Mouse (Mus musculus): ENCODE data around the gene Bub1b. TPM values are rescaled to one million over a fixed set of nuclear protein-coding genes. Genes with fewer than 3 reads are reported as not detected.
"Not testable (repeated sequence)": the region's sequence is repeated elsewhere in the genome, so short reads cannot be mapped to it uniquely, and the experiment has no call there.

The Bub1b gene
- polyA plus RNA-seq (2014; fragmentation: Nextera tagmentation; extraction: Ambion mirVana), result 4.3 and 8.8 TPM in 2 replicates

GRCm38 (mm10) chr2:118597673-118598568, at the start of gene Bub1b:
Gene Bub1b, plus strand, starts transcription at chr2:118598211.
- Histone ChIP-seq H3K27me3 (ENCODE audit: control insufficient read depth, insufficient read depth, low read length) (no peaks in the 10 kb centered on the region), H3K9ac (replicated peaks; ENCODE audit: low read depth, low read length) (peak within 1 kb of the TSS; percentile 51), H3K4me2 (ENCODE audit: low read depth, low read length) (peak within 1 kb of the TSS; percentile 73), H3K4me1 (ENCODE audit: control insufficient read depth, insufficient read depth, low read length) (peaks cover 7% of the 10 kb centered on the region; the same call in 1 of the 2 replicates), H3K4me3 (ENCODE audit: low read depth, low read length) (peak within 1 kb of the TSS; percentile 49), H3K36me3 (ENCODE audit: control insufficient read depth, insufficient read depth, low read length) (no peaks in the 10 kb centered on the region), H3K9me3 (ENCODE audit: control insufficient read depth, low read length) (no peaks in the 10 kb centered on the region), H3K27ac (ENCODE audit: low read depth, low read length) (no peak within 1 kb of the TSS)
- peak; percentile 99 for ATAC-seq (ENCODE audit: low read depth)
- WGBS, result 7% methylated on average over 41 of the region's 41 CpGs

GRCm38 (mm10) chr2:118548421-118549221, 49.4 kb upstream of the Bub1b start:
- under 1% methylated on average over 18 of the region's 18 CpGs for WGBS
- Histone ChIP-seq H3K27me3 (ENCODE audit: control insufficient read depth, insufficient read depth, low read length) (no peaks in the 10 kb centered on the region), H3K4me1 (ENCODE audit: control insufficient read depth, insufficient read depth, low read length) (peaks cover 32% of the 10 kb centered on the region), H3K27ac (ENCODE audit: low read depth, low read length) (no peak overlapping the region), H3K36me3 (ENCODE audit: control insufficient read depth, insufficient read depth, low read length) (no peaks in the 10 kb centered on the region), H3K9ac (replicated peaks; ENCODE audit: low read depth, low read length) (peak overlapping the region; percentile 64), H3K4me2 (ENCODE audit: low read depth, low read length) (peak overlapping the region; percentile 95), H3K4me3 (ENCODE audit: low read depth, low read length) (peak overlapping the region; percentile 80), H3K9me3 (ENCODE audit: control insufficient read depth, low read length) (no peaks in the 10 kb centered on the region)
- no peak for ATAC-seq (ENCODE audit: low read depth)

GRCm38 (mm10) chr2:118549507-118550473, 48.2 kb upstream of the Bub1b start, which contains the start of gene Bmf:
Gene Bmf, minus strand, starts transcription at chr2:118549687.
- Histone ChIP-seq H3K9me3 (ENCODE audit: control insufficient read depth, low read length) (no peaks in the 10 kb centered on the region), H3K4me3 (ENCODE audit: low read depth, low read length) (peak within 1 kb of the TSS; percentile 80), H3K4me1 (ENCODE audit: control insufficient read depth, insufficient read depth, low read length) (peaks cover 21% of the 10 kb centered on the region), H3K4me2 (ENCODE audit: low read depth, low read length) (peak within 1 kb of the TSS; percentile 95), H3K27me3 (ENCODE audit: control insufficient read depth, insufficient read depth, low read length) (no peaks in the 10 kb centered on the region), H3K27ac (ENCODE audit: low read depth, low read length) (no peak within 1 kb of the TSS), H3K36me3 (ENCODE audit: control insufficient read depth, insufficient read depth, low read length) (no peaks in the 10 kb centered on the region), H3K9ac (replicated peaks; ENCODE audit: low read depth, low read length) (peak within 1 kb of the TSS; percentile 64)
- WGBS, result 1% methylated on average over 45 of the region's 45 CpGs
- ATAC-seq (ENCODE audit: low read depth), result peak; percentile 93

GRCm38 (mm10) chr2:118551606-118552005, 46.4 kb upstream of the Bub1b start:
- Histone ChIP-seq H3K27me3 (ENCODE audit: control insufficient read depth, insufficient read depth, low read length) (no peaks in the 10 kb centered on the region), H3K9ac (replicated peaks; ENCODE audit: low read depth, low read length) (no peak overlapping the region), H3K9me3 (ENCODE audit: control insufficient read depth, low read length) (no peaks in the 10 kb centered on the region), H3K4me2 (ENCODE audit: low read depth, low read length) (no peak overlapping the region), H3K4me3 (ENCODE audit: low read depth, low read length) (no peak overlapping the region), H3K36me3 (ENCODE audit: control insufficient read depth, insufficient read depth, low read length) (no peaks in the 10 kb centered on the region), H3K27ac (ENCODE audit: low read depth, low read length) (no peak overlapping the region), H3K4me1 (ENCODE audit: control insufficient read depth, insufficient read depth, low read length) (peaks cover 7% of the 10 kb centered on the region; the same call in 1 of the 2 replicates)
- ATAC-seq (ENCODE audit: low read depth), result no peak
- WGBS, result 28% methylated on average over 2 of the region's 2 CpGs

- WGBS, result 63% methylated on average over 15 of the region's 17 CpGs
- 0 out of 2 replicates have a peak overlapping the region, but pooled peaks have one; percentile 32 for H3K9ac ChIP-seq (replicated peaks; ENCODE audit: low read depth, low read length)
- H3K4me2 ChIP-seq (ENCODE audit: low read depth, low read length), result peak overlapping the region; percentile 55
- peak; percentile 39 for ATAC-seq (ENCODE audit: low read depth)
- H3K4me3 ChIP-seq (ENCODE audit: low read depth, low read length), result peak overlapping the region; percentile 38
- H3K27me3 ChIP-seq (ENCODE audit: control insufficient read depth, insufficient read depth, low read length); H3K4me1 ChIP-seq (ENCODE audit: control insufficient read depth, insufficient read depth, low read length); H3K9me3 ChIP-seq (ENCODE audit: control insufficient read depth, low read length); H3K36me3 ChIP-seq (ENCODE audit: control insufficient read depth, insufficient read depth, low read length): not testable (repeated sequence)
- peak overlapping the region; percentile 52; the same call in 1 of the 2 replicates for H3K27ac ChIP-seq (ENCODE audit: low read depth, low read length)
Measured at GRCm38 (mm10) chr2:118554356-118554990, 43.5 kb upstream of the Bub1b start.

GRCm38 (mm10) chr2:118558426-118558825, 39.6 kb upstream of the Bub1b start:
- H3K27me3 ChIP-seq (ENCODE audit: control insufficient read depth, insufficient read depth, low read length), result no peaks in the 10 kb centered on the region
- H3K36me3 ChIP-seq (ENCODE audit: control insufficient read depth, insufficient read depth, low read length), result no peaks in the 10 kb centered on the region
- WGBS, result 99% methylated on average over 3 of the region's 3 CpGs
- H3K4me3 ChIP-seq (ENCODE audit: low read depth, low read length), result no peak overlapping the region
- no peak for ATAC-seq (ENCODE audit: low read depth)
- no peaks in the 10 kb centered on the region for H3K4me1 ChIP-seq (ENCODE audit: control insufficient read depth, insufficient read depth, low read length)
- H3K9me3 ChIP-seq (ENCODE audit: control insufficient read depth, low read length), result no peaks in the 10 kb centered on the region
- H3K9ac ChIP-seq (replicated peaks; ENCODE audit: low read depth, low read length), result no peak overlapping the region
- no peak overlapping the region for H3K27ac ChIP-seq (ENCODE audit: low read depth, low read length)
- no peak overlapping the region for H3K4me2 ChIP-seq (ENCODE audit: low read depth, low read length)

- WGBS, result 76% methylated on average over 4 of the region's 4 CpGs
- Histone ChIP-seq H3K27me3 (ENCODE audit: control insufficient read depth, insufficient read depth, low read length) (no peaks in the 10 kb centered on the region), H3K9ac (replicated peaks; ENCODE audit: low read depth, low read length) (no peak overlapping the region), H3K9me3 (ENCODE audit: control insufficient read depth, low read length) (no peaks in the 10 kb centered on the region), H3K4me3 (ENCODE audit: low read depth, low read length) (no peak overlapping the region), H3K4me2 (ENCODE audit: low read depth, low read length) (no peak overlapping the region), H3K36me3 (ENCODE audit: control insufficient read depth, insufficient read depth, low read length) (no peaks in the 10 kb centered on the region), H3K4me1 (ENCODE audit: control insufficient read depth, insufficient read depth, low read length) (no peaks in the 10 kb centered on the region), H3K27ac (ENCODE audit: low read depth, low read length) (no peak overlapping the region)
- no peak for ATAC-seq (ENCODE audit: low read depth)
Measured at GRCm38 (mm10) chr2:118562015-118562414, 36.0 kb upstream of the Bub1b start.

- Histone ChIP-seq H3K36me3 (ENCODE audit: control insufficient read depth, insufficient read depth, low read length) (no peaks in the 10 kb centered on the region), H3K27me3 (ENCODE audit: control insufficient read depth, insufficient read depth, low read length) (no peaks in the 10 kb centered on the region), H3K4me1 (ENCODE audit: control insufficient read depth, insufficient read depth, low read length) (no peaks in the 10 kb centered on the region), H3K27ac (ENCODE audit: low read depth, low read length) (no peak overlapping the region), H3K9ac (replicated peaks; ENCODE audit: low read depth, low read length) (no peak overlapping the region), H3K4me3 (ENCODE audit: low read depth, low read length) (no peak overlapping the region), H3K4me2 (ENCODE audit: low read depth, low read length) (no peak overlapping the region), H3K9me3 (ENCODE audit: control insufficient read depth, low read length) (no peaks in the 10 kb centered on the region)
- ATAC-seq (ENCODE audit: low read depth), result no peak
- 92% methylated on average over 3 of the region's 3 CpGs for WGBS
Measured at GRCm38 (mm10) chr2:118562431-118562830, 35.6 kb upstream of the Bub1b start.
